Mouse (Mus musculus): ENCODE measurements around the gene Tjp3.

DNA sequence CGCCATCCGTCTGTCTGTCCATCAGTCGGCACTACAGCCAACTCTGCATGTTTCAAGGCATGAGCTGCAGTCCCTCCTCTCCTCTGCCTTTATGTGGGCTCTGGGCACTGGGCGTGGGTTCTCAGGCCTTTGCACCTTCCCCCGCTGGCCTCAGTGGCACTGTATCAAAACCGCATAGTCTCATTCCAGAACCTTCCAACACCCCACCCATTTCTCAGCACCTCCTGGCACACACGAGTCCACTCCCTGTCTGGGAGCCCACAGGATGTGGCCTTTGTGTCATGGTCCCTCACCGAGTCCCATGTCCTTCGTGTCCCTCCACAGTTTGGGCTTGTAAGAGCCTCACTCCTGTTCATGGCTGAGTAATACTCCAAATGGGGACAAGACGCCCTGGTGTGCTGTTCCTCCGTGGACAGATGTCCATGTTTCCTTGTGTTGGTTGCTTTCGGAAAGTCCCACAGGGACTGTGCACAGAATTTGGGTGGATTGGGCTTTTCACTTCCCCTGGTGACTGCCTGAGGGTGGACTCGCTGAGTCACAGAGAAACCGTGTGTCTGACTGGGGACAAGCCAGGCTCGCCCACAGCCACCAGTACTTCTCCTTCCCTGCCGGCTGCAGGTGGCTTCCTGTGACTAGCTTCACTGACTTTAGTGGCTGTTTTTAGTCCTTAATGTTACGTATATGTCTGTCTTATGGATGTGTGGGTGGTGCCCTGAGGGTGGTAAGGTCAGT, 7.2 kb upstream of the Tjp3 start:
- no peak for TF ChIP-seq CTCF (IDR thresholded peaks at IDR 0.05; ENCODE audit: low read depth)
- TF ChIP-seq EP300 (IDR thresholded peaks at IDR 0.05; ENCODE audit: low read depth) = no peak
